Mouse (Mus musculus) heart, adult 2 months (tissue): ENCODE data around the gene Mylk2.

Experiments used
- CTCF ChIP-seq: fragments of 200-600 bp; IDR thresholded peaks from 2 replicates; pipeline ENCODE4 v1.8.1; 2022; ENCODE audit warnings: antibody characterized with exemption, mild to moderate bottlenecking, moderate library complexity
- POLR2A ChIP-seq: fragments of 200-500 bp; IDR thresholded peaks from 2 replicates; pipeline ENCODE4 v1.6.1; 2011; ENCODE audit warnings: mild to moderate bottlenecking, low read depth, low read length, control low read depth; ENCODE audit not compliant: insufficient read depth

DNA sequence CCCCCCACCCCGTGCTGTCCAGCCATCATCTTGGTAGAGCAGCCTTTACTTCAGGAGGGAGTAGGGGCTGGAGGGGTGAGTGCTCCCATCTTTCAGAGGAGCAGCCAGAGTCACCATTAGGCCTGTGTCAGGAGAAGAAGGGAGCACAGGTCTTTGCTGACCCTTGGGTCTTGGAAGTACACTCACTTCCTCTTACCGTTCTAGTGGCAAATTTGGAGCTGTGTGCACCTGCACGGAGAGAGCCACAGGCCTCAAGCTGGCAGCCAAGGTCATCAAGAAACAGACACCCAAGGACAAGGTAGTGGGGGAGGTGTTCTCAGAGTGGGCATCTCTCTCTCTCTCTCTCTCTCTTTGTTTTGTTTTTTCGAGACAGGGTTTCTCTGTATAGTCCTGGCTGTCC, 4.3 kb downstream of the Mylk2 start:
- TF ChIP-seq CTCF (no peak), POLR2A (no peak)
